Mouse (Mus musculus) lung, embryonic 16.5 days (tissue): ENCODE measurements around the gene Olfr1252. TPM values are rescaled to one million over a fixed set of nuclear protein-coding genes. Genes with fewer than 3 reads are reported as not detected.

Experiments
- ATAC-seq: fragments of 200-750 bp; cut with Nextera tagmentation; 2 replicates; pipeline ENCODE4 v1.8.0; 2017; ENCODE audit warnings: low read depth, mild to moderate bottlenecking, moderate library complexity
- H3K27ac ChIP-seq: fragments of 300-500 bp; sonication (generic); 2 replicates; pipeline ENCODE4 v1.5.1; 2014; ENCODE audit warnings: mild to moderate bottlenecking, control low read depth, low read length
- H3K27me3 ChIP-seq: fragments of 300-500 bp; sonication (generic); 2 replicates; pipeline ENCODE4 v1.6.1; 2014; ENCODE audit warnings: low read depth, low read length, mixed read lengths; ENCODE audit not compliant: control insufficient read depth, insufficient read depth
- H3K36me3 ChIP-seq: fragments of 300-500 bp; sonication (generic); 2 replicates; pipeline ENCODE4 v1.6.1; 2014; ENCODE audit warnings: low read length; ENCODE audit not compliant: control insufficient read depth, insufficient read depth
- H3K4me1 ChIP-seq: fragments of 300-500 bp; sonication (generic); replicated peaks from 2 replicates; pipeline ENCODE4 v1.6.1; 2014; ENCODE audit warnings: low read length, mixed read lengths; ENCODE audit not compliant: control insufficient read depth, insufficient read depth
- H3K4me2 ChIP-seq: fragments of 300-500 bp; sonication (generic); 2 replicates; pipeline ENCODE4 v1.6.1; 2014; ENCODE audit warnings: low read depth, low read length, control low read depth
- H3K4me3 ChIP-seq: fragments of 300-500 bp; sonication (generic); 2 replicates; pipeline ENCODE4 v1.5.1; 2014; ENCODE audit warnings: mild to moderate bottlenecking, low read length, control low read depth
- H3K9ac ChIP-seq: fragments of 300-500 bp; sonication (generic); 2 replicates; pipeline ENCODE4 v1.6.1; 2014; ENCODE audit warnings: low read length, control low read depth
- H3K9me3 ChIP-seq: fragments of 300-500 bp; sonication (generic); 2 replicates; pipeline ENCODE4 v1.6.1; 2016; ENCODE audit warnings: low read length; ENCODE audit not compliant: control insufficient read depth
- WGBS: fragments of 180-500 bp; shearing (Covaris S2); extraction: QIAGEN DNeasy Blood & Tissue Kit; methylation state at CpG from one replicate; pipeline ENCODE4 v1.1.7; 2014; 5-methylcytosine and 5-hydroxymethylcytosine counted together
- polyA plus RNA-seq: library from polyadenylated mRNA; unstranded; fragments of >200 nt; fragmentation: Nextera tagmentation; extraction: Ambion mirVana; gene quantifications from 2 replicates; pipeline ENCODE4 v1.2.1, GENCODE M21; 2015

The Olfr1252 gene
- not detected in 2 replicates for polyA plus RNA-seq

GRCm38 (mm10) chr2:89724912-89725311 lies at the start of gene Olfr1252:
Gene Olfr1252 (minus strand): TSS chr2:89725012.
- 41% methylated on average over 1 of the region's 1 CpGs for WGBS
- Histone ChIP-seq H3K4me3 (no peak within 1 kb of the TSS), H3K36me3 (no peaks in the 10 kb centered on the region), H3K27ac (no peak within 1 kb of the TSS), H3K27me3 (no peaks in the 10 kb centered on the region), H3K4me1 (no peaks in the 10 kb centered on the region), H3K9ac (no peak within 1 kb of the TSS), H3K4me2 (no peak within 1 kb of the TSS), H3K9me3 (no peaks in the 10 kb centered on the region)
- ATAC-seq: no peak

DNA sequence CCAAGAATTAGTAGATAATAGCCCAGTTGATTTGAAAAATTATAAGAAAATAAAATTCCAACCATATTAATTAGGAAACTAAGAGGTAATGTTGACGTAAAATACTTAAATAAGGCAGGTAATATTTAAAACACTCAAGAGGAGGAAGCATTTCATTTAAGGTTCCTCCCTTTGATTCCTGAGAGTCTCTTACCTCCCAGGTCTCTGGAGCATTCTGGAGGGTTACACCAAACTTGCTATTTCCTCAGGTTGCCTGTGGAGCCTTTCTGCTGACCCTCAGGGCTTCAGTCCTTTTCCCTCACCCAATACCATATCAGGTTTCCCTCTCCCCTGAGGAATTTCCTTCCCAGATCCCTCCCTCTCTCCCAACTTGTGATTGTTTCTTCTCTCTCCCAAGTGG lies 32.2 kb upstream of the Olfr1252 start, which contains the start of gene Olfr1253:
Olfr1253 (minus strand) TSS at position 101 of the 400 bp plus-strand sequence.
- Histone ChIP-seq H3K4me2 (no peak within 1 kb of the TSS), H3K27me3 (no peaks in the 10 kb centered on the region), H3K36me3 (no peaks in the 10 kb centered on the region), H3K9me3 (no peaks in the 10 kb centered on the region), H3K9ac (no peak within 1 kb of the TSS), H3K4me3 (no peak within 1 kb of the TSS), H3K27ac (no peak within 1 kb of the TSS), H3K4me1 (no peaks in the 10 kb centered on the region)
- no peak for ATAC-seq
- WGBS: 77% methylated on average over 1 of the region's 1 CpGs

DNA sequence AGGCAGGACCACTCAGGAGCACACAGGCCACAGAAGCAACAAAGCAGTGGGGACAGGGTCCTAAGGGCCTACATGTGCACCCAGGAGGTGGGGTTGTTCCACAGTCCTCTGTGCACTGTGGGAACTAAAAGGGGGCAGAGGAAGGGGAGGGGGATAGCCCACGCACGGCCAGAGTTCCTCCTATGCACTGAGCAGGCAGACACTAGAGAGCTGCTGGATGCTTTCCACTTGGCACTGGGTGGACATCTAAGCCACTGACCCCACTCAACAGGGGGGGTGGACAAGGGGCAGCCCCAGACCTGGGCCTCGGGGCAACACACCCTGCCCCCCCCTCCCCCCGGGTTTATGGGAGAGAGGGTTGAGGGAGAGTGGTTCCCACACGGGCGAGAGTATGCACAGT lies 32.8 kb downstream of the Olfr1252 start:
- Histone ChIP-seq H3K4me1 (no peaks in the 10 kb centered on the region), H3K9me3 (no peaks in the 10 kb centered on the region), H3K27me3 (no peaks in the 10 kb centered on the region), H3K4me2 (no peak overlapping the region), H3K4me3 (no peak overlapping the region), H3K9ac (no peak overlapping the region), H3K36me3 (no peaks in the 10 kb centered on the region), H3K27ac (no peak overlapping the region)
- no peak for ATAC-seq
- WGBS: 69% methylated on average over 6 of the region's 6 CpGs

- Histone ChIP-seq H3K27me3 (no peaks in the 10 kb centered on the region), H3K4me1 (no peaks in the 10 kb centered on the region), H3K4me3 (no peak within 1 kb of the TSS), H3K4me2 (no peak within 1 kb of the TSS), H3K27ac (no peak within 1 kb of the TSS), H3K9me3 (no peaks in the 10 kb centered on the region), H3K9ac (no peak within 1 kb of the TSS), H3K36me3 (no peaks in the 10 kb centered on the region)
- ATAC-seq: no peak
These were observed 53.0 kb downstream of the Olfr1252 start, which contains the start of gene Olfr1251 for GRCm38 (mm10) chr2:89671836-89672235. Gene Olfr1251 (minus strand): TSS chr2:89671936.

Other genes starting within 250 kb of the Olfr1252 start
- not detected in 2 replicates for gene Olfr1241, start 237.9 kb downstream of the Olfr1252 start, polyA plus RNA-seq
- not detected in 2 replicates for gene Olfr1242, start 226.7 kb downstream of the Olfr1252 start, polyA plus RNA-seq
- not detected in 2 replicates for gene Olfr1243, start 193.5 kb downstream of the Olfr1252 start, polyA plus RNA-seq
- gene Olfr1245, start 146.6 kb downstream of the Olfr1252 start, polyA plus RNA-seq: not detected in 2 replicates
- not detected in 2 replicates for gene Olfr1246, start 131.9 kb downstream of the Olfr1252 start, polyA plus RNA-seq
- gene Olfr1247, start 110.9 kb downstream of the Olfr1252 start, polyA plus RNA-seq: not detected in 2 replicates
- not detected in 2 replicates for gene Olfr1248, start 106.8 kb downstream of the Olfr1252 start, polyA plus RNA-seq
- not detected in 2 replicates for gene Olfr1249, start 90.0 kb downstream of the Olfr1252 start, polyA plus RNA-seq
- not detected in 2 replicates for gene Olfr1250, start 63.5 kb downstream of the Olfr1252 start, polyA plus RNA-seq
- gene Olfr1251, start 53.1 kb downstream of the Olfr1252 start, polyA plus RNA-seq: not detected in 2 replicates
- not detected in 2 replicates for gene Olfr1253, start 32.1 kb upstream of the Olfr1252 start, polyA plus RNA-seq
- gene Olfr1254, start 68.6 kb upstream of the Olfr1252 start, polyA plus RNA-seq: not detected in 2 replicates
- gene Olfr1255, start 87.0 kb upstream of the Olfr1252 start, polyA plus RNA-seq: not detected in 2 replicates
- not detected in 2 replicates for gene Olfr1256, start 116.5 kb upstream of the Olfr1252 start, polyA plus RNA-seq
- not detected in 2 replicates for gene Olfr48, start 123.2 kb upstream of the Olfr1252 start, polyA plus RNA-seq
- gene Olfr1257, start 153.4 kb upstream of the Olfr1252 start, polyA plus RNA-seq: not detected in 2 replicates
- gene Olfr1258, start 202.3 kb upstream of the Olfr1252 start, polyA plus RNA-seq: not detected in 2 replicates
- gene Olfr1259, start 223.7 kb upstream of the Olfr1252 start, polyA plus RNA-seq: not detected in 2 replicates
- not detected in 2 replicates for gene Olfr1260, start 249.3 kb upstream of the Olfr1252 start, polyA plus RNA-seq